Mouse (Mus musculus): ENCODE data around the gene Ttc30a1. TPM values are rescaled to one million over a fixed set of nuclear protein-coding genes. Genes with fewer than 3 reads are reported as not detected.

The Ttc30a1 gene
- total RNA-seq (2021), result 1 to 10 TPM; 2.0 to 2.1 TPM
- long read RNA-seq, experiment 1, partial matches to known transcripts, result 0 of 4 reads
- long read RNA-seq, experiment 1, other reads (novel, unspliced or antisense), result 0 of 4 reads
- long read RNA-seq, experiment 2, transcript Ttc30a1-201 (1 exons, 3,721 nt), result major isoform, 7 of 7 reads
- long read RNA-seq, experiment 2, partial matches to known transcripts, result 0 of 7 reads
- long read RNA-seq, experiment 2, other reads (novel, unspliced or antisense), result 0 of 7 reads

DNA sequence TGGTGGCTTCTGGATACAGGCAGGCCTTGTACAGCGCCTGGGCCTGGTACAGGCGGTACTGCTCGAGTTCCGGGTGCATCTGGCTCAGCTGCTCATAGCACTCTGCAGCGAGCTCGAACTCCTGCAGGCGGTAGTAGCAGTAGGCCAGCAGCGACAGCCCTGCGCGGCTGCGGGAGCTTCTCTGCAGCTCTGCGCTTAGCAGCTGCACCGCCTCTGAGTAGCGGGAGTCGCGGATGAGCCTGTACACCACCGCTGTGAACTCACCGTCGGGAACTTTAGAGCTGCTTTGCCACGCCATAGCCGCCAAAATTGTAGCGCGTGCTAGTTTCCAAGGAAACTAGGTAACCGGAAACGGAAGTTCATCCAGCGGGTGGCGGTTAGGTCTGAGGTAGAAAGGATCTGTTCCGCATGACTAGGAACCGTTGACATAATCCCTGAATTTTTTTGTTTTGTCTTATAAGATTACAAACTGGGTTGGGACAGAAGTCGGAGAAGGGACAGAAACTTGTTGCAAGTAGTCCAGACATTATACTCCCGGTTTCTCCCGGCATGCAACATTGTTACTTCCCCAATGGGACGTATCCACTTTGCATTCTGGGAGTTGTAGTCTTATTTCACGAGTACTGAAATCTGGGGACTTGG, at the start of gene Ttc30a1:
Gene Ttc30a1, minus strand, starts transcription at position 528 of the 642 bp plus-strand sequence.
- DNase-seq (ENCODE audit: low spot score in 2 of 2), result peak; percentile 55 to 70

DNA sequence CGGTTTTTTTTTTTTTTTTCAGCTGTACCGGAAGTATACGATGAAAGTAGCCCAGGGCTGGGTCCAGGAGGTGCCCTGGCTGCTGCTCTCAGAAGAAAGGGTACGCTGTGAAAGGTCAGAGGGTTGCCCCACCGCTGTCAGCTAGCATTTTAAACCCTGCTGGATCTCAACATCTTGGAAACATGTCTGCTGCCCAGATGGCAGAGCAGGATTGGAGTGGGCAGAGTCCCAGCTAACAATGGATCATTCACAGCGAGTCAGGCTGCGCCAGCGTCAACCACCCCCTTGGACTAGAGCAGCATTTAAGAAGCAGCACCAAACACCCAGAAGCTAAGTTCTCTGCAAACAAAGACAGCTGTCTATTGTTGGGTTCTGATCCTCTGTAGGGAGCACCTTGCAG, 48.3 kb upstream of the Ttc30a1 start:
- peak in 1 of 2 experiments; percentile 10 for DNase-seq (ENCODE audit: low spot score in 2 of 2)

DNA sequence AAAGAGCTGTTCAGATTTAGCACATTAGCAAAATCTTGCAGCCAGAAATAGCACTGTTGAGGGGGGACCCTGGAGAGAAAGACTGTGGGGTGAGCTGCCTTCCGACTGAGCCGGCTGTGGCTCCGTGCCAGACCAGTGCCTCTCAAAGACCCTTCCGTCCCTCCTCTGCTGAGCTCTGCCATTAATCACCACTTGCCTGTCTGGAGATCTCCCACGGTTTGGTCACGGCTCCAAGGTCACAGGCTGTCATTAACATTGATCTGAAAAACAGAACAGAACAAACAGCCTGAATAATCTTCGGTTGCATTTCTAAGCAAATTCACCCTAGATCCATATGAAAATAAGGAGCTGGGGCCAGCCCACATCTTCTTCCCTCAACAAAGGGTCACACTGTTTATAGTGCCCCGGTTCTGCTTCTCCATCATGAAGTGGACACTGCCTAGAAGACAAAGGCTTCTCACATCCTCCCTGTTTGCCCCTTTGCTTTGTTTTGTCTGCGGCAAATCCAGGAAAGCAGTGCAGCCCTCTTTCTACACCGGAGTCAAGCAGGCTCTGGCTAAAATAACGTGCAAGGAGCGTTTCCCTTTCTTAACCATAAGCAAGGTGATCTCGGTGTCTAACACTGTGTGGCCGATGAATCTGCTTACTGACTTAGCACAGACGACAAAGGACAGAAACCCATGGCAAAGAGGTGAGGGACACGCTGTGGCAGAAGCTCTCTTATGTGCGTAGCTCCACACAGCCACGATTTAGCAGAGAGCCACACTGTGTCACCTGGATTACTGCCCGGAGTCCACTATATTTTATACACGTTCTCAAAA, 47.5 kb upstream of the Ttc30a1 start:
- peak; percentile 31 to 38 for DNase-seq (ENCODE audit: low spot score in 2 of 2)

DNA sequence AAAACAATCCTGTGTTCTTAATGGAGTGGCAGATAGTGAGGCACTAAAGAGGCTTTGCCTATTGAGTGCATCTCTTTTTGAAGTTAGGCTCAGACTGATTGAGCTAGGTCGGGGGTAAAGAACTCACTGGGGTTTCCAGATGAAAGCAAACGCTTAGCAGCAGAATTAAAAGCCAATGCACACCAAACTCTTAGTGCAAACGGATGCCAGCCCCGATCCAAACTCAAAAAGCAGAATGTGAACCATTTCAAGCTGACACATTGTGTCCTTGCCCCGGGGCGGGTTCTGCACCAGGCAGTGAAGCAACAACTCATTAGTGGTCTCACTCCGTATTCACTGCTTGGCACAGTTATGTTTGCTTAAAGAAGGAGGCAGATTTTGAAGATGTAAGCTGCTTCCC, 35.1 kb upstream of the Ttc30a1 start:
- DNase-seq (ENCODE audit: low spot score in 2 of 2), result no peak

DNA sequence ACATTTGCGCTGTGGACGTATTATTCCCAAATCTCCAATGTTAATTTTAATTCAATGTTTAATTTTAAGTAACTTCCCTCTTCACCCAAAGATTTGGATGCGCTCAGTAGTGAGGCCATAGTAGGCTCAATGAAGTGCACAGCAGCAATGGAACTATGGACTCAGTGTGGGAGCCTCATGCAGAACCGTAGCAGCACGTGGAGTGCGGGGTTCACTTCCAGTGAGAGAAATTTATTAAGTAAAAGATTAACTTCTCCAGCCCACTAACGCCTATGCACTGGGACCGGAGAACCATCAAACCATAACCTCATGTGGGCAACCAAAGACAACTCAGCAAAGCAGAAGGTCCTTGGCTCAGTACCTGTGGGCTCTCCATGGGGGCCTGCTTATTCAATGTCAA, 34.4 kb upstream of the Ttc30a1 start:
- no peak for DNase-seq (ENCODE audit: low spot score in 2 of 2)

DNA sequence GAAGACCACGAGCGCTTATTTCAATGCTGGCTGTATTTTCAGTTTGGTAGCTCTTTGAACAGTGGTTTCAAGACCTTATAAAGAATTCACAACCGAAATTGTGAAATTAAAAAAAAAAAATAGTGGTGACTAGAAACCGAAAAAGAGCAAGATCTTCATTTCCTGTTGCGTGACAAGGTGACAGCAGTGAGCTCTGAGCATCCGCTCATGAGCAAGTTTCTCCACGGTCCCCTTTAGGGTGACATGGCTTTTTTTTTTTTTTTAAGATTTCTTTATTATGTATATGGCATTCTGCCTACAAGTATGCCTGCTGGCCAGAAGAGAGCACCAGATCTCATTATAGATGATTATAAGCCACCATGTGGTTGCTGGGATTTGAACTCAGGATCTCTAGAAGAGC, 33.7 kb upstream of the Ttc30a1 start:
- DNase-seq (ENCODE audit: low spot score in 2 of 2), result no peak

DNA sequence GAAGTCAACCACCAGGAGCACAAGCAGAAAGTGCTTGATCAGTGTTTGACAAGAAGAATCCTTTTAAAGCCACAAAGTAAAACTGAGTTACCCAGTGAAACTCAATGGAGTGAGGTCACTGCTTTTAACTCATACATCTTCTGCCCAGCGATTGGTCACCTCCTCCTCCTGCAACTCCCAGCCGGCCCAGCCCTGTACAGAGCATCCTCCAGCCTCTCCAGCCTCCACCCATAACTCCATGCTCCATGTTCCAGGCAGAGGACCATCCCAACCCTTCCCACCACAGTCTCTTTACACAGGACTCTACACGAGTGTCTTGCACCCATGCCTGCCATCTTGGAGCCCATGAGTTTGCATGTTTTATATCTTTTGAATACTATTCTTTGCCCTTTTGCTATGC, 32.9 kb upstream of the Ttc30a1 start:
- no peak for DNase-seq (ENCODE audit: low spot score in 2 of 2)

DNA sequence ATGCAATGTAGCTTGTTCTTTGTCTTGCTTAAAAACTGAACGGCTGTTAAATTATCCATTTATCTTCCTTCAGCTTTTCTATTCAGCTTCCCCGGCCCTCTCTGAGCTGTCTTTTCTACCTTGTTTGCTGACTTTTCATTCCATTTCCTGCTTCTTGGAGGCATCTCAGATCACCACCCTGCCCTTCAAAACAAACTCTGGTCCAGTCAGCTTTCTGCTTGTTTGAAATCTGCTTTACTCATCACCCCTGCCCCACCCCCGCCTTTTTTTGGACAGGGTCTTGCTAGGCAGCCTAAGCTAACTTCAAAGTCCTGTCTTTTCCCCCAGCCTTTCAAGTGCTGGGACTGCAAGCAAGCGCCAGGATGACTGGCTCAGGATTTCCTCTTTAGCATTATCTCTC, 24.4 kb upstream of the Ttc30a1 start:
- DNase-seq (ENCODE audit: low spot score in 2 of 2), result no peak

DNA sequence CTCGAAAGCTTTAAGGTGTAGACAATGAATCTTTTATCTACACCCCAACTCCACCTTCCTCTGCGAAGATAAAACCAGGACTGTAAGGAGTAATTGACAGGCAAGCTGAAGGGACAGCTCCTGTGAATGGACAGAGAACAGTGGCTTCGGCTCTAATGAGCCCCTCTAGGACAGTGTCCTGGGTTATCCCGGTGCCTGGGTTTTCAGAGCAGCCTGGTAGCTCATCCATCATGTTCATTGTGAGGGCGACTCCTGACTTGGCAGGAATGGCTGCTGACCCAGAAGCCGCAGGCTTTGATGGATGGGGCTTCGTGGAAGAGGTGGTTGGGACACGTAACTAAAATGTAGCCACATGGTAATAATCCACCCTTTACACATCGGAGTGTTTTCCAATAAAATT, 21.1 kb upstream of the Ttc30a1 start:
- no peak for DNase-seq (ENCODE audit: low spot score in 2 of 2)

DNA sequence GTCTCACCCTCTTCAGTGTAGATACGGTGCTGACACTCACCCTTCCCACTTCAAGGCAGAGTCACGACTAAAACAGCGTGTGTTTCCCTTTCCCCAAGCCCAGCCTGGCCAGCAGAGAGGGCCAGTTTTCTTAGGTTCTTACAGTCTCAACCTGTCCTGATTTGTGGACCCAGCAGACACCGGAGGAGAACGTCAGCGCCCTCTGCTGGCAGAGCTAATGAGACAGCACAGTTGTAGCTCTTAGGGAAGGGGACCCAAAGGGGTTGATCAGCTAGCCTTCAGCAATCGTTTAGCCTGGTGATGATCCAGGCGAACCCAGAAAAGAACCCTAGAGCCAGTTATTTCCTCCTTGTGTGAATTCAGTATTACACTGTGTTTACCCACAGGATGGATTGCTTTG, 19.6 kb upstream of the Ttc30a1 start:
- peak; percentile 67 to 81 for DNase-seq (ENCODE audit: low spot score in 2 of 2)

DNA sequence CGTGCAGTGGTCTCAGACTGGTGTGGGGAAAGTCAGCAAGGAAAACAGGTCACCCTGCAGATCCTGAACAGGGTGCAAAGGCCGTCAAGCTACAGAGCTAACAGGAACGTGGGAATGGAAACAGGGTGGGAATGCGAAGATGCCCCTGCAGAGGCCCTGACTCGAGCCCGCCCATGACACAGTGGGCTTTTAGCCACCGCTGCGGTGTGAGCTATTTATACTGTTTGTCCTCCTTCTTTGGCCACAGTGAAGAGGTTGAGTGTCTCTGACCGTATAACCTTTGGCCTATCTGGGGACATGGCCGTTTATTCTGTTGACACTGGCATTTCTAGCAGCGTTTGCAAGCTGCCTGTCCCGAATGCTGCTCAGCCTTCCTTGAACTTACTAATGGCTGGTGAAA, 17.9 kb upstream of the Ttc30a1 start:
- DNase-seq (ENCODE audit: low spot score in 2 of 2), result no peak

DNA sequence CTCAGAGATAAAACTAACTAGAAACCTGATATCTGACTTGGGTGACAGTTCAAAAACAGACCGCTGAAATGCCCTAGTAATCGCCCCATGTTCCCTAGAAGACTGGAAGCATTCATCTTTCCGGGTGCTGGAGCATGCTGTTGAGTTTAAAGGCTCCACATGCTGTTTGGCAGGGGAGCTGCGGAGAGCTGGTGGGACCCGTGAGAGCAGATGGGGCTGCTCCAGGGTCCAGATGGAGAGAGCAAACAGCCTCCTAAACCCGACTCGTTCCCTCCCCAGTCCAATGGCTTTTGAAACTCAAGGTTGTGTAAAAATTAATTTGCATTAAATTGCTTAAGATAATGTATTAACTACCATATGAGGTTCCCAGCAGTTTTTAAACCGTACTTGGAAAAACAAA, 16.9 kb upstream of the Ttc30a1 start:
- DNase-seq (ENCODE audit: low spot score in 2 of 2), result no peak

DNA sequence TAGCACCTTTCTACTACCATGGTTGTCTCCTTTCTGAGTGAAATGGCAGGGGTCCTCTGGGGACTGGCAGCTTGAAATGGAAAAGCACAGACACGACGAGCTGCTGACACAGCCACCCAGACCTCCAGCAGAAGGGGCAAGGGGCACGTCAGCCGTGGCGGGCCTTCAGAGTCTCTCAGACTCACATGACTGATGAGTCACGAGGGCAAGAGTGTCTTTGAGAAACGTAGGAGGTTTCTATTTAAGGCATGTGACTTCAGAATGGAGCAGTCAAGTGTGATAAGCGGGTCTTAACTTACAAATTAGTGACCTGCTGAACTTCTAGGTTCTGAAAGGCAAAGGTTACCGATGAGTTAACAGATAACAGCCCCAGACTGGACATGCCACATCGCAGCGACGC, 16.0 kb upstream of the Ttc30a1 start:
- peak in 1 of 2 experiments; percentile 5 for DNase-seq (ENCODE audit: low spot score in 2 of 2)

DNA sequence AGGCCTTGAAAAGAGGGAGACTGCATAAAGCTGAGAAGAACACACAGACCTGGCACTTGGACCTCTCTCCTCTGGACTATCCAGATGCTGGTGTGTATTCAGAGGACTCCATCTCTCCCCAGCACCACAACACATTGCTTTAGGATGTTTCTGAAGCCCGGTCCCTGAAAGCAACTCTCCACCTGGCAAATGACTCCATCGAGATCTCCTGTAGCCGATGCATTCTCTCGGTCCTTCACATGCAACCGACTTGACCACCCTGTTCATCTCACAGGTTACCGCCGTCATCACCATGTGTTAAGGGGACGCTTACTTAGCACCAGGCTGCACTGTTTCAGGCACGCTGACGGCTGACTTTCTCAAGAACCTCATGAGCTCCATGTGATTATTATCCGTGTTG, 13.1 kb upstream of the Ttc30a1 start:
- DNase-seq (ENCODE audit: low spot score in 2 of 2), result no peak

DNA sequence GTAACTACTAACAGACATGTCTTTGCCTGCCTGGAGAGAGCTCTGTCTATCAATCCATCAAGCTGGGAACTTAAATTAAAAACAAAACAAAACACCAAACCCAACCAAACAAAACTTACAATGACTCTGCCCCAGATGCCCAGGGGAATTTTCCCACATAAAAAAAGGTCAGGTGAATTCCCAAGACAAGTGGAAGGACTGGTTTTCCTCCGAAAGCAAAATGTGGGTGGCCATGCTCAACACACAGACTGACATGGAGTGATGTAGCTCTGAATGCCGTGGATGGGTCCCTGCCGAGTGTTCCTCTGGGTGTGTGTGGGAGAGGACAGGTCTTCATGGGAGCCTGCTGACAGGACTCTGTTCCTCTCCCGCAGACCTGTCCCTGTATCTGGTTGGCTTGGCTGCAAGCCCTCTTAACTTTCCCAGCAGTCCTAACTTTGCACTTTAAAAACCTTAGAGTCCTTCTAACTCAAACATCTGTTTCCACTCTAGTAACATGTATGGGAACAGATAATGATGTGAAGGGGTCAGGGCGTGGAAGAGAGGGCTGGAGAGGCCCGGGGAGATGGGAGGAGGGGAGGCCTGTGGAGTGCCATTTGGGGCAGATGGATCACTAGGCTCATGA, 9.9 kb upstream of the Ttc30a1 start:
- DNase-seq (ENCODE audit: low spot score in 2 of 2), result no peak

DNA sequence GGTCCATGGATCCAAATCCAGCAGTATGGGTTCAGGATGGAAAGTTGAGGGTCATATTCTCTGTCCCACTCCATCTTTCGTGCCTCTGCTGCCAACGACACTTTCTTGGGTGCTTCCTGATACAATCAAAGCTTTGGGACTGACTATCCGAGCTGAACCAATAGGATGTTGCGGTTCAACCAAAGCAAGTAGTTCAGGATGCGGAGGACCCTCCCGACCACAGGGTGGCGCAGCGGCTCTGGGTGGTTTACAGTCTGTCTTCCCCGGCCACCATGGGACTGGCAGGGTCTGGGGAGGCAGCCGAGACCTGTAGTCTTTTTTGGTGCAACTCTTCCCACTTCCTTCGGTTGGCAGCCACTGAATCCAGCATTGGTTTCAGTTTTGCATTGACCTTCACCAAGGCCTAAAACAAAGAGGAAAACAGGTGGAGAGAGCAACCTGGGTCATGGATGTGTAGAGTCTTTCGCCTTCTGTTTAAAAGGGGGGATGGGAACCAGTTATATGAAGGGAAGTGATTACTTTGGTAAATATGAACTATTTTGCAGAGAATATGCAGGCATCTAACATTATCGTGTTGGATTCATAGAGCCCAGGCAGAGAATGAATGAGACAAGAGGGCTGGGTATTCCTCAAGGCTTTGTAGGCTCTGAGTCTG, 9.2 kb upstream of the Ttc30a1 start:
- DNase-seq (ENCODE audit: low spot score in 2 of 2), result peak; percentile 70 to 77

DNA sequence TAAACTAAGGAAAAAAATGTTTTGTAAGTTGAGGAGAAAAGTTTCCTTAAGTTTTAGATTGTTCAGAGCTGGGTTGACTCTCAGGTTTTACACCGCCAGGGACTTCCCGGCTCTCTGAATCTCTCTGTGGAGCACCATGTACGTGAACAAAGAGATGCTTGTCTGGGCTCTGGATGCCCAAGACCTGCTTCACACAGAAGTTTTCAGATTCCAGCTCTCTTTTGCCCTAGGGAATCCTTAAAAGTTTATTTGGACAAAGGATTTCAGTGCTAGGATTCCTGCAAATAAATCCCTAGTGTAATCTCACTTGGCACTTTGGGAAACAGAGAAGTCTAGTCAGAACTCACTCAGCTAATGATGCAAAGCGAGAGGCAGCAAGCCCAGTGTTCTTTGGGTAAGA, 7.9 kb upstream of the Ttc30a1 start:
- no peak for DNase-seq (ENCODE audit: low spot score in 2 of 2)

DNA sequence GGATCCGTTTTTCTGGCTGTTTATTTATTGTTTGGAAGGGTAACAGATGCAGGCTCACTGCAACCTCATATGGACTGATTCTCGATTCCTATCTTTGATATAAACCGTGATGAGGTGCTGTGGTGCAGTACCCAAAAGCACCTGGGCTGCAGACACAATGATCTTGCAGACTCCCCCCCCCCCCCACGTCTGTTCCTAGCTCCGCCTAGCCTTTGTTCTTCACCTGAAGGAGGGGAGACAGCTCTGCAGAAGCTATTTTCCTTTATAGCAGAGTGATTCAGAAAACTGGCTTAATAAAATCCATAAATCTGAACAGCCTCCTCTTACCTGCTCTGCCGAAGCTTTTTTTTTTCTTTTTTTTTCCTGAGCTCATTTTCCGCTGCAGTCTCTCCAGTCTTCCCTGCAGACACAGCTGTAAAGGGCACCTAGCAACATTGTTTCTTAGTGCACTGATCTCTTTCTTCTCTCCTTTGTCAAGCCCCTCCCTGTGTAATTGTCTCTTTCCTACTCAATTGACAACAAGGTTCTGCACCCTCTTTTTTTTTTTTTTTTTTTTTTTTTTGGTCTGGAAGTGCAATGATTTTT, 7.1 kb upstream of the Ttc30a1 start:
- no peak for DNase-seq (ENCODE audit: low spot score in 2 of 2)

DNA sequence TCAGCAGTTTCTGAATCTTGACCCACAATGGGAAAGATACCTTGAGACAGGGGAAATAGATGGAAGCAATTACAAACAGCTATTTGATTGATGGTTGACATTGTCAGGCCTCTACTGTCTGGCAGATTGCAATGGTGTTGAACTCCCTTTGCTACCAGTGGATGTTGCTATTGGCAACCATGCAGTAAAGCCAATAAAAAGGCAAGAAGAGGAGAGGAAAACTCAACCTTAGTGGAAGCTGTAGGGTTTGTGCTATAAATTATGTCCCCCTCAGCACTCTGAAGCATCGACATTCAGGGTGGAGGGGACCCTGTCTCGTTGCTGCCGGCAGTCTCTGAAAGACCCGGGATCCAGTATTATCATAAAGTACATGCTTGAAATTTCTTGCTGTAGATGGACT, 6.6 kb upstream of the Ttc30a1 start:
- no peak for DNase-seq (ENCODE audit: low spot score in 2 of 2)

DNA sequence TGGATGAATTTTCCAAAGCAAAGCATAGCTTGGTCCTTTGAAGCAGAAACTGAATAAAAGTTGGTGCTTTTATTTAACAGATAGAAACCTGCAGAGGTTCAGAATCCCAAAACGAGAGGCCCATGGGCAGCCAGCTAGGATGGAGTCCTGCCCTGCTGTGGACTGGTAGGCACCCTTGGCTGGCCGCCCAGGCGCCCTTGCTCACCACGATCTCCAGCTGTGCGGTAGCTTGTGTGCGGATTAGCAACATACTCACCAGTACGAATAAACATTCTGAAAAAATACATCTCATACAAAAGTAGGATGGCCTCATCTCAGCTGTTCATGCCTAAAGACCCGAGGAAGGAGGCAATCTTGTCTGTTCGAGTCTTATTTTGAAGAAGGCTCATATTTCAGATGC, 6.0 kb upstream of the Ttc30a1 start:
- DNase-seq (ENCODE audit: low spot score in 2 of 2), result no peak

DNA sequence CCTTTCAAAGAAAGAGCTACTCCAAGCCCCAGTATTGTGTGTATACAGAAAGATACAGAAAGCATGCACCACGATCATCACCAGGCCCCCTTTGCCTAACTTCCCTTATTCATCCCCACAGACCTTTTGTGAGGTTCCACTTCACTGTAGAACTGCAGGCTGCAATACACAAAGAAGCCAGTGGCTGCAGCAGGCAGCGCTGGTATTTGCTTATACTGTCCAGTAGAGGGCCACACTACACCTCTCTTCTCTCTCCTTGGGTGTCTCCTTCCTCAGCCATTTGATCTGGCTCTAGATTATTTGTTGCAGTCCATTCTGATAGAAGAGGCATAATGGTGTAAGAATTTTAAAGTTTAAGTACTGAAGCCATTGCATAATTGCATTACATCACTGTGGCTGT, 3.4 kb upstream of the Ttc30a1 start:
- no peak for DNase-seq (ENCODE audit: low spot score in 2 of 2)
